Mouse (Mus musculus): ENCODE data around the gene Kcnk4. TPM values are rescaled to one million over a fixed set of nuclear protein-coding genes. Genes with fewer than 3 reads are reported as not detected.

Kcnk4 gene
- polyA plus RNA-seq, 1 experiment, result 0.12 TPM

DNA sequence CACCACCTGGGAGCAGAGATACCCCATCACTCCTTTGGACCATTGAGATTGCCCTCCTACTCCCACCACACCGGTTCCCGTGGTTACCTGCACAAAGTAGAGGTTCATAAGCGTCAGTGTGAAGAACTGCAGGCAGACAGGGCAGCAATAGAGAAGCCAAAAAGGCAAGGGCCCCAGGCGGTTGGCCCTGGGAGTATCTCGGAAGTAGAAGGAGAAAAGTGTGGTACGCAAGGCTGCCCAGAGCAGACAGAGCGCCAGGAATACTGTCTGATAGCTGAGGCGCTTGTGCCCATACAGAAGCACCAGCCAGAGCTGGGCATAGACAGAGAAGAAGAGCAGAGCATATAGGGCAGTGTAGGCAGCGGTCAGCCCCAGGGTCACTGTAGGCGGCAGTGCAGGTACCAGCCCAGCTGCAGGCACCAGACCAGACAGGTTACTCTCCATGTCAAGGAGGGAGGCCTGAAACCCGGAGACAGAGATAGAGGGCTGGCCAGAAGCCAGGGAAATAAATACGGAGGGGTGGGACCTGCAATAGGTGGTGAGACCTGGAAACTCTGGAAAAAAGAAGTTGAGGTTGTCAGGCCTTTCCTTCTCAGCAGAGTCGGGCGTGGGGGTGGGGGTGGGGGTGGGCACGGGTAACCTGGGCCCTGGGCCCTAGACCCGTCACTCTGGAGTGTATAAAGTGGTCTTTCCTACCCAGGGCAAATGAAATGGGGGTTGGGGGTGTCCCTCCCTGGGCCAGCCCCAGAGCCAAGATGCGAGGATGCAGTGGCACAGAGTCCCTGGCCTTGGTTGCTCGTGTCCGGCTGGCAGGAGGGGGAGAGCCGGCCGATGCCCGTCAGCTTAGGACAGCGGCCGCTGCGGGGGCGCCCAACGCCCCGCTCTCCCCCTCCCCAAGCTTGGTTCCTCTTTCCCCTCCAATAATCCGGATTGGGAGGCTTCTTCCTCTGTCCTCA, 6.4 kb upstream of the Kcnk4 start:
- Histone ChIP-seq H3K36me3 (ENCODE audit: control insufficient read depth, insufficient read depth) (no peaks in the 10 kb centered on the region), H3K79me2 (ENCODE audit: control insufficient read depth, insufficient read depth) (peaks cover 14% of the 10 kb centered on the region), H3K27me3 (ENCODE audit: control insufficient read depth, insufficient read depth, insufficient read length) (no peaks in the 10 kb centered on the region), H3ac (ENCODE audit: control insufficient read depth, insufficient read length) (peak overlapping the region; percentile 13), H3K4me2 (ENCODE audit: low read depth) (peak overlapping the region; percentile 85), H3K4me3 (peak overlapping the region; percentile 98)
- no peak for TF ChIP-seq POLR2A (IDR thresholded peaks at IDR 0.05; ENCODE audit: insufficient read length, low read depth)
- no peak for TF ChIP-seq POLR2AphosphoS2 (IDR thresholded peaks at IDR 0.05; ENCODE audit: insufficient read length, low read depth)
- TF ChIP-seq TCF12 (IDR thresholded peaks at IDR 0.05; ENCODE audit: insufficient read depth, poor library complexity, severe bottlenecking), result no peak
- no peak for TF ChIP-seq REST (IDR thresholded peaks at IDR 0.05; ENCODE audit: insufficient read depth, insufficient read length)

- Histone ChIP-seq H3K27me3 (ENCODE audit: control insufficient read depth, insufficient read depth, insufficient read length) (peaks cover under 1% of the 10 kb centered on the region), H3ac (ENCODE audit: control insufficient read depth, insufficient read length) (no peak overlapping the region), H3K4me2 (ENCODE audit: low read depth) (peak overlapping the region; percentile 85), H3K79me2 (ENCODE audit: control insufficient read depth, insufficient read depth) (peaks cover 14% of the 10 kb centered on the region), H3K36me3 (ENCODE audit: control insufficient read depth, insufficient read depth) (no peaks in the 10 kb centered on the region), H3K4me3 (no peak overlapping the region)
- TF ChIP-seq MAX (IDR thresholded peaks at IDR 0.05; ENCODE audit: low read depth) (no peak), USF1 (IDR thresholded peaks at IDR 0.05; ENCODE audit: low read depth) (no peak), POLR2AphosphoS2 (IDR thresholded peaks at IDR 0.05; ENCODE audit: insufficient read length, low read depth) (peak; percentile 49)
These were observed 5.0 kb upstream of the Kcnk4 start for GRCm38 (mm10) chr19:6939106-6940002.

GRCm38 (mm10) chr19:6937541-6938465, 3.5 kb upstream of the Kcnk4 start:
- Histone ChIP-seq H3K4me2 (ENCODE audit: low read depth) (no peak overlapping the region), H3K79me2 (ENCODE audit: control insufficient read depth, insufficient read depth) (peaks cover 3% of the 10 kb centered on the region), H3K36me3 (ENCODE audit: control insufficient read depth, insufficient read depth) (no peaks in the 10 kb centered on the region), H3K27me3 (ENCODE audit: control insufficient read depth, insufficient read depth, insufficient read length) (peaks cover 12% of the 10 kb centered on the region), H3ac (ENCODE audit: control insufficient read depth, insufficient read length) (no peak overlapping the region), H3K4me3 (no peak overlapping the region)
- TF ChIP-seq CEBPB (IDR thresholded peaks at IDR 0.05; ENCODE audit: insufficient read depth, poor library complexity, severe bottlenecking) (no peak), MYOD1 (IDR thresholded peaks at IDR 0.05; ENCODE audit: control insufficient read depth in 1 of 3, insufficient read length in 2 of 3, low read depth in 2 of 3) (no peak), TCF3 (IDR thresholded peaks at IDR 0.05; ENCODE audit: insufficient read length, low read depth) (no peak), MYOG (IDR thresholded peaks at IDR 0.05; ENCODE audit: control insufficient read depth in 1 of 3, insufficient read depth in 1 of 3, insufficient read length in 2 of 3, low read depth in 2 of 3) (no peak), MAX (IDR thresholded peaks at IDR 0.05; ENCODE audit: low read depth) (no peak), SRF (IDR thresholded peaks at IDR 0.05; ENCODE audit: control insufficient read depth, insufficient read length, low read depth) (no peak), TCF12 (IDR thresholded peaks at IDR 0.05; ENCODE audit: insufficient read depth, poor library complexity, severe bottlenecking) (no peak), POLR2A (IDR thresholded peaks at IDR 0.05; ENCODE audit: insufficient read length, low read depth) (no peak), E2F4 (IDR thresholded peaks at IDR 0.05; ENCODE audit: insufficient read depth) (no peak), POLR2AphosphoS2 (IDR thresholded peaks at IDR 0.05; ENCODE audit: insufficient read length, low read depth) (no peak), REST (IDR thresholded peaks at IDR 0.05; ENCODE audit: insufficient read depth, insufficient read length) (no peak), USF1 (IDR thresholded peaks at IDR 0.05; ENCODE audit: low read depth) (no peak)

GRCm38 (mm10) chr19:6936299-6936698, 2.0 kb upstream of the Kcnk4 start:
- TF ChIP-seq USF1 (IDR thresholded peaks at IDR 0.05; ENCODE audit: low read depth) (no peak), SRF (IDR thresholded peaks at IDR 0.05; ENCODE audit: control insufficient read depth, insufficient read length, low read depth) (no peak), MYOD1 (IDR thresholded peaks at IDR 0.05; ENCODE audit: control insufficient read depth in 1 of 3, insufficient read length in 2 of 3, low read depth in 2 of 3) (no peak), TCF3 (IDR thresholded peaks at IDR 0.05; ENCODE audit: insufficient read length, low read depth) (no peak), MYOG (IDR thresholded peaks at IDR 0.05; ENCODE audit: control insufficient read depth in 1 of 3, insufficient read depth in 1 of 3, insufficient read length in 2 of 3, low read depth in 2 of 3) (no peak), TCF12 (IDR thresholded peaks at IDR 0.05; ENCODE audit: insufficient read depth, poor library complexity, severe bottlenecking) (no peak), CEBPB (IDR thresholded peaks at IDR 0.05; ENCODE audit: insufficient read depth, poor library complexity, severe bottlenecking) (no peak), E2F4 (IDR thresholded peaks at IDR 0.05; ENCODE audit: insufficient read depth) (no peak)
- no peak overlapping the region for H3K4me2 ChIP-seq (ENCODE audit: low read depth)

More at GRCm38 (mm10) chr19:6936299-6936698, 2.0 kb upstream of the Kcnk4 start:
- Histone ChIP-seq H3K36me3 (ENCODE audit: control insufficient read depth, insufficient read depth) (no peaks in the 10 kb centered on the region), H3K79me2 (ENCODE audit: control insufficient read depth, insufficient read depth) (no peaks in the 10 kb centered on the region), H3K27me3 (ENCODE audit: control insufficient read depth, insufficient read depth, insufficient read length) (peaks cover 12% of the 10 kb centered on the region), H3ac (ENCODE audit: control insufficient read depth, insufficient read length) (no peak overlapping the region), H3K4me3 (no peak overlapping the region)

All from myocyte (in vitro differentiated cells).